Mouse (Mus musculus) spleen, adult 2 months (tissue): ENCODE measurements at regions not wholly inside any gene's neighbourhood (a gene's known extent, or its start where the extent isn't known, plus 50 kb on each side); places are given as distances from the start of the nearest gene placed in this dataset.

Experiments used
- DNase-seq, 2 experiments: peaks; one replicate each; pipeline versions ENCODE4 v3.0.0 to v3.0.0-alpha.2; 2012 to 2021; ENCODE audit warnings: low spot score in 2 of 2, low read depth in 1 of 2
- H3K27ac ChIP-seq: fragments of 200-500 bp; 2 replicates; pipeline ENCODE4 v1.5.1; 2012; ENCODE audit warnings: low read length, inconsistent platforms; ENCODE audit not compliant: insufficient read depth
- H3K27me3 ChIP-seq: fragments of 200-500 bp; 2 replicates; pipeline ENCODE4 v1.6.1; 2012; ENCODE audit warnings: mild to moderate bottlenecking, moderate library complexity, low read length, inconsistent platforms; ENCODE audit not compliant: control insufficient read depth, insufficient read depth
- H3K36me3 ChIP-seq: fragments of 200-500 bp; 2 replicates; pipeline ENCODE4 v1.6.1; 2012; ENCODE audit warnings: mild to moderate bottlenecking, low read length, inconsistent platforms; ENCODE audit not compliant: control insufficient read depth, insufficient read depth
- H3K4me1 ChIP-seq: fragments of 200-500 bp; 2 replicates; pipeline ENCODE4 v1.6.1; 2011; ENCODE audit warnings: inconsistent platforms; ENCODE audit not compliant: control insufficient read depth, insufficient read depth, insufficient read length
- H3K4me3 ChIP-seq: fragments of 200-500 bp; 2 replicates; pipeline ENCODE4 v1.5.1; 2011; ENCODE audit warnings: mild to moderate bottlenecking, inconsistent platforms; ENCODE audit not compliant: insufficient read depth, insufficient read length; ENCODE audit errors: extremely low read depth
- CTCF ChIP-seq: fragments of 200-500 bp; IDR thresholded peaks from 2 replicates; pipeline ENCODE4 v1.5.1; 2011; ENCODE audit warnings: mild to moderate bottlenecking, inconsistent platforms; ENCODE audit not compliant: insufficient read depth, insufficient read length, insufficient replicate concordance; ENCODE audit errors: extremely low read depth
- POLR2A ChIP-seq: fragments of 200-500 bp; IDR thresholded peaks from 2 replicates; pipeline ENCODE4 v1.6.1; 2011; ENCODE audit warnings: low read depth, low read length, inconsistent platforms
- WGBS: fragments of 180-500 bp; shearing (Covaris S2); methylation state at CpG from one replicate; pipeline ENCODE4 v1.1.7; 2018; 5-methylcytosine and 5-hydroxymethylcytosine counted together

DNA sequence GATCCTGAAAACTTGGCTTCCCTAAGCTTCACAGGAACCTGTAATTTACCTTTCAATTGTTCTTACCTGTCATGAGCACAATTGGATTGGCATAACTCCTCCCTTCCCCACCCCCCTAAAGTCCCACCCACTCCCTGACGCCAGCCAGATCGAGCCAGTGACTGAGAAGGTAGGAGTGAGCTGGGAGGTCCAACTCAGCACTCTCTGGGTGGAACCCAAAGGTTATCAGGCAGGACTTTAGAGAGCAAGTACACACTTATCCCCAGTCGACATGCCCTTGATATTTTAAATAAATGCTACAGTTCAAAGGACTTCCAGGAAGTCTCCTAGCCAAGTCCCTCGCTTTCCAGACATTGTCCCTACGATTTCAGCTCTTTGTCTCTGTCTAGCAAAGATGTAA is 260.7 kb downstream of the Sox9 start:
- Histone ChIP-seq H3K4me3 (no peak overlapping the region), H3K4me1 (peaks cover 2% of the 10 kb centered on the region; the same call in 1 of the 2 replicates), H3K27ac (no peak overlapping the region), H3K36me3 (0 out of 2 replicates have a peak, but pooled peaks cover 2% of the 10 kb centered on the region), H3K27me3 (no peaks in the 10 kb centered on the region)
- TF ChIP-seq POLR2A (no peak), CTCF (no peak)
- WGBS = 79% methylated on average over 5 of the region's 5 CpGs
- no peak for DNase-seq

GRCm38 (mm10) chr11:113046200-113047051 is 264.4 kb downstream of the Sox9 start:
- H3K36me3 ChIP-seq = 0 out of 2 replicates have a peak, but pooled peaks cover 2% of the 10 kb centered on the region
- 55% methylated on average over 20 of the region's 20 CpGs for whole genome bisulfite sequencing
- DNase-seq = no peak
- no peak overlapping the region for H3K4me3 ChIP-seq
- peaks cover 2% of the 10 kb centered on the region; the same call in 1 of the 2 replicates for H3K4me1 ChIP-seq
- TF ChIP-seq POLR2A (no peak), CTCF (no peak)
- H3K27me3 ChIP-seq = no peaks in the 10 kb centered on the region
- H3K27ac ChIP-seq = no peak overlapping the region

DNA sequence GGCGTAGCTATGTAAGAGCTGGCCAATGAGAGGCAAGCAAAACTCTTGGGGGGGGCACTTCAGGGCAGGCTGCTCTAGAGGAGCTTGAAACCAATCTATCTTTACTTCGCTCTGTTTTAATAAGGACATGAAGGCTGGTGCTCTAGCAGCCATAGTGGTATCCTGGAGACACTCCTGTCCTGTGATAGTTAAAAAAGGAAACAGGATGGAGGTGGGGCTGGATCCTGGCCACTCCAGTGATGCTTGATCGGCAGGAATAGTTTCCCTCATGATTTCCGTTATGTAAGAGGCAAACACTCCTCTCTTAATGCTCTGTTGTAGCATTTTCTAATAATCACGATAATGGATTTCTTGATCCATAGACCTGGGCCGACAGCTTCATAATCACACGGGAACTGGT is 266.1 kb downstream of the Sox9 start:
- TF ChIP-seq CTCF = no peak
- no peak for TF ChIP-seq POLR2A
- Histone ChIP-seq H3K4me3 (no peak overlapping the region), H3K4me1 (peaks cover 2% of the 10 kb centered on the region; the same call in 1 of the 2 replicates), H3K27ac (no peak overlapping the region), H3K36me3 (0 out of 2 replicates have a peak, but pooled peaks cover 2% of the 10 kb centered on the region), H3K27me3 (no peaks in the 10 kb centered on the region)
- 90% methylated on average over 7 of the region's 7 CpGs for WGBS
- DNase-seq = no peak

GRCm38 (mm10) chr11:113049593-113049992 is 267.6 kb downstream of the Sox9 start:
- Histone ChIP-seq H3K36me3 (no peaks in the 10 kb centered on the region), H3K4me3 (no peak overlapping the region), H3K27ac (no peak overlapping the region), H3K27me3 (no peaks in the 10 kb centered on the region), H3K4me1 (peaks cover 2% of the 10 kb centered on the region; the same call in 1 of the 2 replicates)
- 87% methylated on average over 8 of the region's 8 CpGs for WGBS
- TF ChIP-seq POLR2A (no peak), CTCF (no peak)
- DNase-seq = no peak

- DNase-seq = no peak
- H3K27me3 ChIP-seq = no peaks in the 10 kb centered on the region
- no peak overlapping the region for H3K4me3 ChIP-seq
- TF ChIP-seq POLR2A = no peak
- no peak for TF ChIP-seq CTCF
- H3K27ac ChIP-seq = no peak overlapping the region
- H3K4me1 ChIP-seq = no peaks in the 10 kb centered on the region
- 92% methylated on average over 11 of the region's 11 CpGs for WGBS
- H3K36me3 ChIP-seq = no peaks in the 10 kb centered on the region
Observed at GRCm38 (mm10) chr11:113052536-113052935, 270.5 kb downstream of the Sox9 start.

DNA sequence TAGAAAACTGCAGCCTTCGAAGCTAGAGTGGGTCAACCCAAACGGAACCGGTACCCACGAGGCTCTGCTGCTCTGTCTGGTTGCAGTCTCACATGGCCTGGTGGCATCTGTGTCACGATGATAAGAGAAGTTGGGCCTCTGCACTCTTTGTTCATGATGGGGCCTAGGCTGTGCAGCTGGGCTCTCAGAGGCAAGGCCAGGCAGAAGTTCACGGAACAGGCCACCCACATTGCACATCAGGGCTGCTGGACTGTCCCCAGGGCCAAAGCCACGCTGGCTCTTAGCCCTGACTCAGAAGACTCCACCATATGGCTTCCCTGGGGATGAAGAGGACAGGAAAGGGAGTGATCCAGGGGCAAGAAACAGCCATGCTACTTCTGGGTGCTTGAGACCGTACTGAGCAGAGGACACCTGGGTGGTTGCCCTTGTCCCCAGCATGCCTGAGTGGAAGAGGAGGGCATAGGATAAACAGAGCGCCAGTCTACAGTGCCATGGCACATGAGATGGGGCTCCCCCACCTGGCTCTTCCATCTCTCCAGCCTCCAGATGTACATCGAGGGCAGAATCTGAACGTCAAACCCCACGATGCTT is 274.1 kb downstream of the Sox9 start:
- Histone ChIP-seq H3K4me3 (no peak overlapping the region), H3K36me3 (no peaks in the 10 kb centered on the region), H3K27me3 (no peaks in the 10 kb centered on the region), H3K27ac (no peak overlapping the region), H3K4me1 (no peaks in the 10 kb centered on the region)
- WGBS = 76% methylated on average over 12 of the region's 12 CpGs
- DNase-seq = no peak
- TF ChIP-seq CTCF (no peak), POLR2A (no peak)

DNA sequence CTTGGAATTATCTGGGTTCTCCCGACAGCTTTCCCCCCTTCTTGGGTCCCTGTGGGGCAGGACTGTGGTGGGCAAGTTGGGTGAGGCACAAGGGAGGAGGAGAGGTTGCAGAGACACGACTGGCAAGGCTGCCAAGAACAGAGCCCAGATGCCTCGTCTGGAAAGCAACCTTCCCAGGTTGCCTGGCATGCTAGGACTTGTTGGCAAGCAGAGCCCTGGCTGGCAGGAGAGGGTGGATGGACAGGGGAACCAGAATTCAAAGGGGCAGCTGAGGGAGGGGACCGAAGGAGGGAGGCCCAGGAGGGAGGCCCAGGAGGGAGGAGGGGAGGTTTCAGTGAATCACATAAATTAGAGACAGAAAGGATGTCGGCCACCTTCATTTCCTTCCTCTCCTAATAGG is 274.8 kb downstream of the Sox9 start:
- Histone ChIP-seq H3K36me3 (no peaks in the 10 kb centered on the region), H3K27me3 (no peaks in the 10 kb centered on the region), H3K27ac (no peak overlapping the region), H3K4me3 (no peak overlapping the region), H3K4me1 (no peaks in the 10 kb centered on the region)
- TF ChIP-seq CTCF (no peak), POLR2A (no peak)
- DNase-seq = no peak
- 72% methylated on average over 5 of the region's 5 CpGs for WGBS
